Mouse (Mus musculus) olfactory bulb, adult 2 months (tissue): ENCODE measurements at regions not wholly inside any gene's neighbourhood (a gene's known extent, or its start where the extent isn't known, plus 50 kb on each side); places are given as distances from the start of the nearest gene placed in this dataset.

Source experiments
- H3K27ac ChIP-seq: fragments of 200-500 bp; 2 replicates; pipeline ENCODE4 v1.5.1; 2012; ENCODE audit warnings: low read depth, low read length; ENCODE audit not compliant: insufficient read depth
- H3K4me1 ChIP-seq: fragments of 200-500 bp; 2 replicates; pipeline ENCODE4 v1.6.1; 2012; ENCODE audit warnings: low read length; ENCODE audit not compliant: control insufficient read depth, insufficient read depth
- H3K4me3 ChIP-seq: fragments of 200-500 bp; 2 replicates; pipeline ENCODE4 v1.5.1; 2012; ENCODE audit warnings: mild to moderate bottlenecking, low read depth, low read length, moderate library complexity; ENCODE audit not compliant: insufficient read depth
- CTCF ChIP-seq: fragments of 200-500 bp; IDR thresholded peaks from 2 replicates; pipeline ENCODE4 v1.5.1; 2012; ENCODE audit warnings: low read depth, mild to moderate bottlenecking, low read length, moderate library complexity; ENCODE audit not compliant: insufficient read depth
- POLR2A ChIP-seq: fragments of 200-500 bp; IDR thresholded peaks from 2 replicates; pipeline ENCODE4 v1.6.1; 2012; ENCODE audit warnings: mild to moderate bottlenecking, low read depth, low read length, moderate library complexity; ENCODE audit not compliant: insufficient read depth
- WGBS: fragments of 180-500 bp; shearing (Covaris S2); methylation state at CpG from one replicate; pipeline ENCODE4 v1.1.7; 2018; 5-methylcytosine and 5-hydroxymethylcytosine counted together

DNA sequence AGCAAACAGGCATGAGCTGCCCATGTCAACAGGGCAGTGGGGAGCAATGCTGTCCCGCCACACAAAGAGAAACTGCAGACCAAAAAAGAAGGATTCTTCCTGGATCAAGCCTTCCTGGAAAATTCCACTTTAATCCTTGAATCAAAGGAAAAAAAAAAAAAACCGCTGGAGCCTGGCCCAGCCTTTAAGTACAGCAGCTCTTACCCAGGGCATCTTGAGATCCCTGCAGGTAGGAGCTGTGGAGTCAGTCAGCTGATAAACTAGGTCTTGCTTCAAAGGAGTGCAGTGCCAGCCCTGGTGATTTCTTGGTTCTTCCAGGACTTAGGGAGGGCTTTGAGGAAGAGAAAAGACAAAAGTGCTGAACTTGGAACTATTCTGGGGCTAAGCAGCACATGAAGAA, 181.6 kb upstream of the Dyrk2 start:
- no peak overlapping the region for H3K4me3 ChIP-seq
- no peak overlapping the region for H3K27ac ChIP-seq
- WGBS = 68% methylated on average over 2 of the region's 2 CpGs
- no peak for TF ChIP-seq CTCF
- no peak for TF ChIP-seq POLR2A
- peaks cover 3% of the 10 kb centered on the region for H3K4me1 ChIP-seq

DNA sequence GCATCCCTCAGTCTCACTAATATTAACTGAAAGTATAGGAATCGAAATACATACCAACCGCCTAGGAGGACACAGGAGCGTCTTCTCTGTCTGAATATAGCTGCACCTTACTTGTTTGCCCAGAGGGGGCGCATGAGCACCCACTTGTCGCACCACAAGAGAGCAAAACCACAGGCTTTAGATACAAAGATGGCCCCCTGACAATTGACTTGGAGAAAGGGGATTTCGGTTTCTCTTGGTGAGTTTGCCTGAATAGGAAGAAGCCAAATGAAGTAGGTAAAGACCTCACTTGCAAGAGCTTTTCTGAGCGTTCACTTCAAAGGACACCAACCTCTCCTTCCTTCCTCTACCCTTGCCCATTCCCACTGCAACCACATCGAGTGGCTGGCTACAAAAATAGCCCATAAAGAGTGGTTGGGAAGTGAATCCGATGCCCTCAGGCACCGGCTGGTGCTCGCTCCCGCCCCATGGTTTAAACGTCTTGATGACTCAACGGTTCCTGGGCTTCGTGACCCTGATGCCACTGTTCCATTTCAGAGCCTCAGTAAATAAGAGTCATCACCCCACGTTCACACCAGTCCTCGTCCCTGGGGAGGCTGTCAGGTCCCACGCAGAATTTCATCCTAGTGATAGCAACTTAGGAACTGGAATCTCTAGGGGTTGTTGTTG, 180.1 kb upstream of the Dyrk2 start:
- H3K4me1 ChIP-seq = peaks cover 3% of the 10 kb centered on the region; the same call in 1 of the 2 replicates
- H3K27ac ChIP-seq = no peak overlapping the region
- H3K4me3 ChIP-seq = no peak overlapping the region
- TF ChIP-seq CTCF (no peak), POLR2A (no peak)
- 75% methylated on average over 18 of the region's 18 CpGs for WGBS

DNA sequence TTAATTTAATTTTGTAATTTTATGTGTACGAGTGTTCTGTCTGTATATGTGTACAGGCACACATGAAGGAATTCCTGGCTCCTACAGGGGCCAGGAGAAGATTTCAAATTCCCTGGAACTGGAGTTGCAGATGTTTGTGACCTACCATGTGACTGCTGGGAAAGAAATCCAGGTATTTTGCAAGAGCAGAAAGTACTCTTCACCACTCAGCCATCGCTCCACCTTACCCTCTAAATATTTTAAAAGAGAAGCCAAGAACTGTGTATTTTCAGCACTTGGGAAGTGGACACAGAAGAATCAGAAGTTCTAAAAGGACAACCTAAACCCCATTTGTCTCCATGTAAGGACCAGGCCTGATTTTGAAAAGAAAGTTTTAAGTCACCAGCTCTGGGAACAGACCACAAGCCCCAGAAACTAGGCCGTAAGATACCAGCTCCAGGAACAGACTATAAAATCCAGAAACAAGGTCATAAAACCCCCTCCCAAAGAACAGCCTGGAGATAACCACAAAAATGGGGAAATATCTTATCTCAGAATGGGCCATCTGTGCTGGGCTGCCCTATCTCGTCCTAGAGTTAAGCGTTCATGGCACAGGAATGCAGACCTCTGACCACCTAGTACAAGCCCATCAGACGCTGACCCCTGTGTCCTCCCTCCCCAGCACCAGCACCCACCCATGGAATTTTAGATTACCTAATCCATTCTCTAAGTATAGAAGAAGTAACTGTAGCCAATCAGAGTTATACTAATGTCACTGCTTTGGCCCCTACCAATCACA, 178.8 kb upstream of the Dyrk2 start:
- Histone ChIP-seq H3K4me1 (no peaks in the 10 kb centered on the region), H3K27ac (no peak overlapping the region), H3K4me3 (no peak overlapping the region)
- TF ChIP-seq POLR2A (no peak), CTCF (no peak)
- 97% methylated on average over 6 of the region's 6 CpGs for WGBS

DNA sequence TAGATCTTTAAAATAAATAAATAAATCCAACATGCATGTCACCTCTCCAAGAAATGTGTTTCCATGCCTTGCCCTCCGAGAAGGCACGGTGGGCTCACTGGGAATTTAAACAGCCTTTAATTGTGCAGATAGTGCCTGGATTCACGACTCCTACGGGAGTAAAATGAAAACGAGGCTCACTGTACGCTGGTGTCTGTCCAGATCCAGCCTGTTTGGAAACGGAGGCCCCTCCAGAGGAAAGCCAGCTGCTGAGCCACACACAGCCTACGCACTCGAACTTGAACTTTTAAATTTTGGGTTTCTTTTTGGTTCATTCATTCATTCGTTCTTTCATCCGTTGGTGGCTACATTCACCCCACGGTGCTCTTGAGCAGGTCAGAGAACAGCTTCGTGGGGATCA, 175.1 kb upstream of the Dyrk2 start:
- Histone ChIP-seq H3K27ac (no peak overlapping the region), H3K4me3 (no peak overlapping the region), H3K4me1 (0 out of 2 replicates have a peak, but pooled peaks cover 2% of the 10 kb centered on the region)
- TF ChIP-seq POLR2A = no peak
- no peak for TF ChIP-seq CTCF
- WGBS = 91% methylated on average over 13 of the region's 13 CpGs

DNA sequence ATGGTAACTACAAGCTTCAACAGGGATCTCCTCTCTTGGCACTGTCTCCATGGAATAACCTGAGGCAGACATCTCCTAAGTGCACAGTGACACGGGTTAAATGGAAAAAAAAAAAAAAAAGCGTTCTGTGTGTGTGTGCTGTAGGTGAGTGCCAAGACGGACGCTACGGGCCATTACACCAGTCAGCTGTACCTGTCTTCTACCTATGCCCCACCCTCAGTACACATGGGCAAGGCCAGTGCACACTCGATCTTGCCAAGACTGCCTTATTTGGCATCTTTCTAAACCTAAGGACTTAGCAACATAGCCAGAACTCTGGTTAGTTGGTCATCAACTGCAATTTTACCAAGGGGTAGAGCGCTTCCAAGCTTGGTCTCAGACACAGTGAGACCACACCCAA, 173.1 kb upstream of the Dyrk2 start:
- WGBS = 94% methylated on average over 7 of the region's 7 CpGs
- TF ChIP-seq CTCF = no peak
- Histone ChIP-seq H3K27ac (no peak overlapping the region), H3K4me3 (no peak overlapping the region), H3K4me1 (0 out of 2 replicates have a peak, but pooled peaks cover 2% of the 10 kb centered on the region)

DNA sequence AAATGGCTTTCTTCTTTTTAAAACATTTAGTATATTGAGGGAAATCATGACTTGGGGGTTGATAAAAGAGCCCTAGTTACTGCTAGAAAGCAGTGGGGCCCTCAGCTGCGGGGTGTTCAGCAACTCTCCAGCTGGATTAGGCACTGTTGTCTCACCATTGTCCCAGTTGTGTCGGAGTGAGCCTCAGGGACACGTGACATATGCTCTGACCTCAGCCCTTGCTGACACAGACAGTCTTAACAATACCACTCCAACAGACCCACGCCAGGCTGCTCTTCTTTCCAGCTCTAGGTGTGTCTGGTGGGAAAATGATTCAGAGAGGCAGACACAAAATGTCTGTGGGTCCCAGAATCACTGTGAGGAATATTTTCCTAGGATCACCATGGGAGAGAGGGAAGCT, 170.2 kb upstream of the Dyrk2 start:
- TF ChIP-seq POLR2A (no peak), CTCF (no peak)
- 0 out of 2 replicates have a peak, but pooled peaks cover 2% of the 10 kb centered on the region for H3K4me1 ChIP-seq
- 54% methylated on average over 4 of the region's 4 CpGs for WGBS
- H3K4me3 ChIP-seq = no peak overlapping the region
- no peak overlapping the region for H3K27ac ChIP-seq

DNA sequence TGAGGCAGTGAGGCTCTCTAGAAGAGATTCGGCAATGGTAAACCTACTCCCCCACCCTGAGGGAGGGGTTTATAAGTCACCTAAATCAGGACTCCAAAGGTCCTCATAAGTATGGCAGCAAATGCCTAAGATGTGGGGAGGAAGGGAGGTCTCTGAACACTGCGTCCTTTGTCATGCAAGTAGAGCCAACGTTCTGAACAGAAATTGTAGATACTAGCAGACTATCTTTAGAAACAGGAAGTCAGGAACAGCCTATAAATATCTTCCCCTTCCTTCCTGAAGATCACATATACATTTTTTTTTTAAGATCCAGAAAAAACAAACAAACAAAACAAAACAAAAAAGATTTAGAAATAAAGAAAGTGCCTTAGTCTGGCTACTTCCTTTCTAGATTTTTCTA, 169.7 kb upstream of the Dyrk2 start:
- Histone ChIP-seq H3K4me1 (0 out of 2 replicates have a peak, but pooled peaks cover 2% of the 10 kb centered on the region), H3K4me3 (no peak overlapping the region), H3K27ac (no peak overlapping the region)
- 52% methylated on average over 3 of the region's 3 CpGs for WGBS
- TF ChIP-seq CTCF (no peak), POLR2A (no peak)

DNA sequence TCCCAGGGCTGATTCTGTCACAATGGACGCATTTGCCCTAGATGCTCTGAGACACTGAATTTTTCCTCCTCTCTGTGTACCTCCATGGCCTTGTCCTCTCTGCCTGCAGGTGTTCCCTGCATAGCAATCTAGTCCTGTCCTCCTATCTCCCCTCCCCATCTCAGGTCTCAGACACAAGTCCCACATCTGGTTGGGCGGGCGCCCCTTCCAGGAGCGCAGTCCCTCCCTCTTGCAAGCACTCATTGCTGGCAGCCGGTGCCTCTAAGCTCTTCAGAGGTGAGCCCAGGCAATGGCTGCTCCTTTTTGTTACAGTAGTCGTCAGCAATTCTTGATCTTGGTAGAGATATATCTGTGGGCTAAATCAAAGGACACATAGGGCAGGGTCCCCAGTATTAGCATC, 169.0 kb upstream of the Dyrk2 start:
- Histone ChIP-seq H3K4me1 (0 out of 2 replicates have a peak, but pooled peaks cover 2% of the 10 kb centered on the region), H3K27ac (no peak overlapping the region), H3K4me3 (no peak overlapping the region)
- TF ChIP-seq CTCF = no peak
- no peak for TF ChIP-seq POLR2A
- 97% methylated on average over 6 of the region's 6 CpGs for WGBS

DNA sequence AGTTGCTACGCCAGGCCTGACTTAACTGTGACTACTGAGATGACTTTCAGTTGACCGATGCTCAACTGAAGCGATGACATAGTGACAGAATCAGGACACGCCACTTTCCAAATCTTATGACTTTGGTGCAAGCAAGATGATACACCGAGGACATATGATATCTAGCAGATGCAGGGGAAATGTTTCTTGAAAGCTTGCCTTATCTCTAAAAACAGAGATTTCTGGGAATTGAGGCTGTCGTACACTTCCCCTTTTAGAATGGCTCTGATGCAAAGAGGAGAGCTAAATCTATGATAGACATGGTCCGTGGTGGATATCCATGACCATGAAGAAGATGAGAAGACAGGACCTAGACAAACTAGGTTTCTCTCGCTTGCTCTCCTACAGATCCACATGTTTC, 167.8 kb upstream of the Dyrk2 start:
- no peak overlapping the region for H3K27ac ChIP-seq
- TF ChIP-seq POLR2A = no peak
- TF ChIP-seq CTCF = no peak
- 97% methylated on average over 8 of the region's 8 CpGs for WGBS

More for the DNA sequence above, 167.8 kb upstream of the Dyrk2 start:
- Histone ChIP-seq H3K4me1 (0 out of 2 replicates have a peak, but pooled peaks cover 2% of the 10 kb centered on the region), H3K4me3 (no peak overlapping the region)
